11 mouse cellular contexts compared by ENCODE assay signal in the genomic region with DNA sequence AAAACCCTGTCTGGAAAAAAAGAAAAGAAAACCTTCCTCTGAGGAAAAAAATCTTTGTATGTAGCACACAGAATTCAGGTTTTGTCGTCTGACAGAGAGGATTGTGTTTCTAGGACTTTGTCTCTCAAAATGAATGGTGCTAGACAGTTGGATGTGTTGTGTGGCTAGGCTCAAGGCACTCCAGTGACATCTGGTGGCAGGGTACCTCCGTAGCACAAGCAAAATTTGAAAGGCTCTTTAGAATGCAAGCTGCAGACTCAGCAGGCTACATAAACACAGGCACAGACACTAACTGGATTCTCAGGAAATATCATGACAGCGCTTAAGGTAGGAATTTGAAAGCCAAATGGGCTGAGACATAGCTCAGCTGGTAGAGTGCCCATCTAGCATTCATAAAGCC. TPM values are rescaled to one million over a fixed set of nuclear protein-coding genes. Genes with fewer than 3 reads are reported as not detected.
A peak's percentile ranks its signal among the peaks of the same experiment; 100 is the strongest.
DNase-seq lines count a peak whose midpoint lies in the region; TF ChIP-seq lines count a peak whose summit lies in the region.
"Had no signal": no experiment of that assay in that cellular context is flagged by ENCODE, and none has a peak within 500 bp of the region (broad histone marks: within the 10 kb centered on the region; RNA-seq: fewer than 3 reads in every experiment).

No protein-coding gene starts in this region.

- H3K4me1 ChIP-seq in embryonic fibroblast, embryonic 13.5 days (ENCODE audit: control insufficient read depth, insufficient read depth, low read length), result no peaks in the 10 kb centered on the region
- H3K4me1 ChIP-seq: embryonic facial prominence, embryonic 13.5 days; stomach, embryonic 15.5 days had no signal

- H3K27ac ChIP-seq in embryonic fibroblast, embryonic 13.5 days (ENCODE audit: insufficient read depth, low read length), result no peak overlapping the region
- H3K27ac ChIP-seq: embryonic facial prominence, embryonic 13.5 days; stomach, embryonic 15.5 days had no signal

- peak; percentile 73; the same call in 1 of the 2 replicates for TF ChIP-seq CTCF in embryonic fibroblast, embryonic 13.5 days (IDR thresholded peaks at IDR 0.05; ENCODE audit: borderline replicate concordance, insufficient read depth, low read length)

- no peak for TF ChIP-seq POLR2A in embryonic fibroblast, embryonic 13.5 days (IDR thresholded peaks at IDR 0.05; ENCODE audit: low read depth, low read length)

- intact Hi-C loops in heart, postnatal 10 days (cut with DNase I), result loop anchor here (1.0 kb wide), 2 partner anchors 343 to 410 kb away; no protein-coding TSS in a partner anchor
- intact Hi-C loops in heart, postnatal 25 days (cut with DNase I), result loop anchor here (2.0 to 5.0 kb wide), 2 partner anchors 46 to 344 kb away; no protein-coding TSS in a partner anchor
- intact Hi-C loops in left cerebral cortex, postnatal 25 days (cut with DNase I), result loop anchor here (1.0 kb wide), 1 partner anchor 343 kb away; no protein-coding TSS in a partner anchor

- no peak overlapping the region for H3K4me3 ChIP-seq in embryonic fibroblast, embryonic 13.5 days (ENCODE audit: insufficient read depth, low read length)
- H3K4me3 ChIP-seq: embryonic facial prominence, embryonic 13.5 days; stomach, embryonic 15.5 days had no signal

- peak; percentile 32 to 46 for DNase-seq in heart, postnatal 10 days
- DNase-seq in heart, postnatal 25 days (ENCODE audit: low spot score), result no peak
- DNase-seq in urinary bladder, postnatal 14 days (ENCODE audit: low spot score), result peak; percentile 27
- no peak for DNase-seq in urinary bladder, postnatal 10 days (ENCODE audit: low spot score)
- DNase-seq in left cerebral cortex, postnatal 25 days (ENCODE audit: low spot score in 2 of 2), result peak; percentile 49 to 71
- DNase-seq in ovary, postnatal 36 days (ENCODE audit: low spot score), result no peak
- DNase-seq in spleen, adult 18-20 months, result no peak

RNA-seq across cellular contexts. Expression of gene Lao1, which starts 27.2 kb away (rescaled TPM):
- under 1 TPM in 1 of 2 experiments, not detected in 1; 0.38 TPM for total RNA-seq in heart, postnatal 10 days (2021)
- total RNA-seq in heart, postnatal 25 days (2021), result under 1 TPM; 0.18 to 0.34 TPM
- not detected in 2 replicates for polyA plus RNA-seq in embryonic fibroblast, embryonic 13.5 days (2011; ENCODE audit: insufficient read length, low read depth, missing spikeins)
- under 1 TPM; 0.27 to 0.34 TPM for total RNA-seq in left cerebral cortex, postnatal 25 days (2021)
- polyA plus RNA-seq: embryonic facial prominence, embryonic 13.5 days; liver, embryonic 16.5 days; stomach, embryonic 15.5 days had no signal

RNA-seq across cellular contexts. Expression of gene Olfr1328, which starts 50.1 kb away (rescaled TPM):
- not detected for total RNA-seq in heart, postnatal 10 days (2021)
- not detected for total RNA-seq in heart, postnatal 25 days (2021)
- not detected in 2 replicates for polyA plus RNA-seq in embryonic fibroblast, embryonic 13.5 days (2011; ENCODE audit: insufficient read length, low read depth, missing spikeins)
- total RNA-seq in left cerebral cortex, postnatal 25 days (2021), result not detected
- polyA plus RNA-seq: embryonic facial prominence, embryonic 13.5 days; liver, embryonic 16.5 days; stomach, embryonic 15.5 days had no signal

Comparison
In these comparisons a context has a peak if more than half of its experiments do, and no peak if none do; other contexts are left out.
1. DNase-seq: peak in heart, postnatal 10 days (2 of 2), urinary bladder, postnatal 14 days (single experiment) and left cerebral cortex, postnatal 25 days (2 of 2); none in heart, postnatal 25 days (single experiment), urinary bladder, postnatal 10 days (single experiment), ovary, postnatal 36 days (single experiment) and spleen, adult 18-20 months (0 of 2).